Mouse (Mus musculus) liver, embryonic 14.5 days (tissue): ENCODE measurements around the gene Gng11. TPM values are rescaled to one million over a fixed set of nuclear protein-coding genes. Genes with fewer than 3 reads are reported as not detected.

Source experiments
- ATAC-seq: fragments of 200-750 bp; cut with Nextera tagmentation; 2 replicates; pipeline ENCODE4 v1.8.0; 2017; ENCODE audit warnings: moderate number of reproducible peaks, mild to moderate bottlenecking, moderate library complexity; ENCODE audit not compliant: insufficient read depth
- DNase-seq, 3 experiments: peaks; one replicate each; pipeline ENCODE4 v3.0.0-alpha.2; 2012 to 2013; ENCODE audit warnings: low read depth in 3 of 3, low spot score in 3 of 3
- H3K27ac ChIP-seq: fragments of 300-500 bp; sonication (generic); 2 replicates; pipeline ENCODE4 v1.5.1; 2014; ENCODE audit warnings: moderate library complexity, mild to moderate bottlenecking, control low read depth, inconsistent platforms
- H3K27me3 ChIP-seq: fragments of 300-500 bp; sonication (generic); 2 replicates; pipeline ENCODE4 v1.6.1; 2014; ENCODE audit warnings: mild to moderate bottlenecking, low read length, moderate library complexity; ENCODE audit not compliant: control insufficient read depth, insufficient read depth
- H3K36me3 ChIP-seq: fragments of 300-500 bp; sonication (generic); replicated peaks from 2 replicates; pipeline ENCODE4 v1.6.1; 2014; ENCODE audit warnings: low read depth; ENCODE audit not compliant: control insufficient read depth, insufficient read depth
- H3K4me1 ChIP-seq, 2 experiments: fragments of 200-500 bp in 1 of 2; fragments of 300-500 bp in 1 of 2; sonication (generic) in 1 of 2; replicated peaks; 2 replicates each; pipeline ENCODE4 v1.6.1; 2012 to 2014; ENCODE audit warnings: antibody characterized with exemption in 1 of 2, inconsistent platforms in 1 of 2, low read length in 1 of 2; ENCODE audit not compliant: control insufficient read depth in 2 of 2, insufficient read depth in 2 of 2
- H3K4me2 ChIP-seq: fragments of 300-500 bp; sonication (generic); 2 replicates; pipeline ENCODE4 v1.6.1; 2014; ENCODE audit warnings: low read depth, mild to moderate bottlenecking, control low read depth, moderate library complexity
- H3K4me3 ChIP-seq, 2 experiments: fragments of 200-500 bp in 1 of 2; fragments of 300-500 bp in 1 of 2; sonication (generic) in 1 of 2; 2 replicates each; pipeline ENCODE4 v1.5.1; 2012 to 2014; ENCODE audit warnings: low read depth in 2 of 2, low read length in 2 of 2, mild to moderate bottlenecking in 2 of 2, control low read depth in 1 of 2, inconsistent platforms in 1 of 2, moderate library complexity in 1 of 2; ENCODE audit not compliant: insufficient read depth in 1 of 2
- H3K9ac ChIP-seq: fragments of 300-500 bp; sonication (generic); replicated peaks from 2 replicates; pipeline ENCODE4 v1.6.1; 2014; ENCODE audit warnings: mild to moderate bottlenecking, control low read depth, moderate library complexity
- H3K9me3 ChIP-seq: fragments of 300-500 bp; sonication (generic); 2 replicates; pipeline ENCODE4 v1.6.1; 2016; ENCODE audit warnings: low read length, mixed read lengths; ENCODE audit not compliant: control insufficient read depth
- CTCF ChIP-seq: IDR thresholded peaks from 2 replicates; pipeline ENCODE4 v1.5.1; 2016; ENCODE audit warnings: antibody characterized with exemption, low read depth, control low read depth
- EP300 ChIP-seq: IDR thresholded peaks from 2 replicates; pipeline ENCODE4 v1.6.1; 2016; ENCODE audit warnings: antibody characterized with exemption, low read depth
- WGBS: fragments of 180-500 bp; shearing (Covaris S2); extraction: QIAGEN DNeasy Blood & Tissue Kit; methylation state at CpG from one replicate; pipeline ENCODE4 v1.1.7; 2014; ENCODE audit not compliant: insufficient replicate concordance; 5-methylcytosine and 5-hydroxymethylcytosine counted together
- polyA plus RNA-seq, 2 experiments: library from polyadenylated mRNA; depleted of rRNA in 1 of 2; stranded (reverse) in 1 of 2; unstranded in 1 of 2; fragments of >200 nt; fragmentation: Nextera tagmentation in 1 of 2; extraction: Ambion mirVana in 1 of 2; gene quantifications; 2 replicates each; pipeline versions ENCODE4 v1.2.1 to v1.2.3; 2012 to 2014

Gng11 gene
- polyA plus RNA-seq, 2 experiments = 6.9 to 22.9 TPM

GRCm38 (mm10) chr6:3988750-3989149 lies 15.0 kb upstream of the Gng11 start, which contains the start of gene Tfpi2:
Gene Tfpi2, minus strand, starts transcription at chr6:3988919.
- DNase-seq = peak; percentile 16 to 33 (median 24)

DNA sequence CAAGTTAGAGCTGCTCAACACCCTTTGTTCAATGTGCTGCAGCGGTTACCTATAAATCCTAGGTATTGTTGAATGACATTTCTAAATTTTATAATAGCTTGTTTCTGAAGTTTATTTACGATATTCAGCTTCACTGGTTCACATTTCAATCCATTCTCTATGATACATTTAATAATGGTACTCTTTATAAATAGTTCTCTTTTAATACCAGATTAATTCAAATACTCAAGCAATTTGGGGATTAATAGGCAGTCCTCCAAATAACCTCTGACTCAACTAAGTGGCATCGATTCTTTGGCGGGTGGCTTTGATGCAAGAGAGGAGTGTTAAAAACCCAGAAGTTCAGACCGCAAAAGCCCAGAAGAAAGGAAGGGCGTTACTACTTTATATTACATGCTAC lies 10.2 kb upstream of the Gng11 start, which contains the start of gene Gngt1:
Gene Gngt1, plus strand, starts transcription at position 301 of the 400 bp plus-strand sequence.
- Histone ChIP-seq H3K4me1 (0 out of 4 replicates have a peak, but pooled peaks cover 0 to 2% of the 10 kb centered on the region in 2 experiments), H3K4me3 (no peak within 1 kb of the TSS), H3K9me3 (no peaks in the 10 kb centered on the region), H3K36me3 (no peaks in the 10 kb centered on the region), H3K4me2 (no peak within 1 kb of the TSS), H3K27me3 (no peaks in the 10 kb centered on the region), H3K9ac (no peak within 1 kb of the TSS), H3K27ac (no peak within 1 kb of the TSS)
- DNase-seq (no peak), ATAC-seq (no peak)
- TF ChIP-seq EP300 = no peak
- no peak for TF ChIP-seq CTCF
- WGBS = 70% methylated on average over 6 of the region's 6 CpGs

More at GRCm38 (mm10) chr6:3988750-3989149, 15.0 kb upstream of the Gng11 start, which contains the start of gene Tfpi2:
- Histone ChIP-seq H3K9ac (no peak within 1 kb of the TSS), H3K9me3 (no peaks in the 10 kb centered on the region), H3K27me3 (no peaks in the 10 kb centered on the region), H3K27ac (no peak within 1 kb of the TSS), H3K4me1 (0 out of 4 replicates have a peak, but pooled peaks cover 0 to 2% of the 10 kb centered on the region in 2 experiments), H3K36me3 (no peaks in the 10 kb centered on the region), H3K4me2 (no peak within 1 kb of the TSS), H3K4me3 (peak within 1 kb of the TSS; percentile 13 to 34)
- TF ChIP-seq CTCF (no peak), EP300 (no peak)
- peak; percentile 83 for ATAC-seq
- 50% methylated on average over 3 of the region's 3 CpGs for WGBS

- no peaks in the 10 kb centered on the region for H3K36me3 ChIP-seq
- no peak overlapping the region for H3K4me2 ChIP-seq
- no peaks in the 10 kb centered on the region for H3K27me3 ChIP-seq
- 47% methylated on average over 4 of the region's 4 CpGs for WGBS
- peaks cover 0 to 5% of the 10 kb centered on the region in 2 experiments; a peak in 1 of 4 replicates for H3K4me1 ChIP-seq
- DNase-seq (no peak), ATAC-seq (no peak)
- no peaks in the 10 kb centered on the region for H3K9me3 ChIP-seq
- no peak overlapping the region for H3K4me3 ChIP-seq
- no peak overlapping the region for H3K9ac ChIP-seq
- no peak for TF ChIP-seq CTCF
- no peak for TF ChIP-seq EP300
- H3K27ac ChIP-seq = no peak overlapping the region
Measured at GRCm38 (mm10) chr6:3998089-3998488, 5.6 kb upstream of the Gng11 start.

DNA sequence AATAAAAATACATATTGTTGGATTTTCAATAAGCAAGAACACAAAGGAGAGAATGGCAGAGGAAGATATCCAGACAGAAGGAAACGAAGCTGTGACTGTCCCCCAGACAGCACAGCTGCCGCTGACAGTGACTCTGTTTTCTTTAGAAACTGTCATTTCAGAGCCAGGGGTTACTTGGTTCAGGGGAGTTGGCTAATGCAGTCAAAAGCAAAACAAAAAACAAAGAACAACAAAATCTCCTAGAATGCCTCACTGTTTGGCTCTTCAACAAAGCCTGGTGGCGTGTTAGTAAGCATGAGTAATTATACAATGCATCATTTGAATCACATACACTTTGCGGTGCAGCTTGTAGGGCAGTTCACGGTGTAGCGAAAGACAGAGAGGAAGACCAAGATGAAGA lies 4.4 kb upstream of the Gng11 start:
- Histone ChIP-seq H3K9me3 (no peaks in the 10 kb centered on the region), H3K9ac (no peak overlapping the region), H3K36me3 (no peaks in the 10 kb centered on the region), H3K27me3 (no peaks in the 10 kb centered on the region), H3K4me3 (no peak overlapping the region), H3K27ac (no peak overlapping the region), H3K4me1 (peaks cover 0 to 5% of the 10 kb centered on the region in 2 experiments; a peak in 1 of 4 replicates), H3K4me2 (no peak overlapping the region)
- WGBS = 64% methylated on average over 6 of the region's 6 CpGs
- DNase-seq = no peak
- ATAC-seq = no peak
- no peak for TF ChIP-seq CTCF

DNA sequence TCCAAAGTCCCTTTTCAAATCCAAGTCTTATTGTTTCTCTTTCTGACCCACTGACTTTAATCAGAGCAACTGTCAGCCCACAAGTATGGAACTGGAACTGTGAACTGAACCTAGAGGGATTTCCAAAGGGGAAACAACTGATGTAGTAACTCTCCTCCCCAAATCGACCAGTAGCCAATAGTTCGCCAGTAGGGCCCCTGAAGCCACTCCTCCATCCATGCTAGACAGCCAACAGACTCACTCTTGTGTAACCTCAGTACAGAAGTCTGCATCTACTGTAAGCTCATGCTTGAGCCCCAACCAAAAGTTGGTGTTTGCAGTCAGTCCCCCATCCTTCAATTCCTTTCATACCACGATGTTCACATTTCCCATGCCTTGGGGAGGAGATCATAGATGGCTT lies 3.0 kb upstream of the Gng11 start:
- H3K4me1 ChIP-seq = peaks cover 0 to 5% of the 10 kb centered on the region in 2 experiments; a peak in 1 of 4 replicates
- DNase-seq (no peak), ATAC-seq (no peak)
- H3K27ac ChIP-seq = no peak overlapping the region
- TF ChIP-seq EP300 (no peak), CTCF (no peak)
- no peaks in the 10 kb centered on the region for H3K36me3 ChIP-seq
- H3K27me3 ChIP-seq = no peaks in the 10 kb centered on the region
- no peak overlapping the region for H3K4me3 ChIP-seq
- WGBS = 53% methylated on average over 3 of the region's 3 CpGs
- no peaks in the 10 kb centered on the region for H3K9me3 ChIP-seq
- H3K9ac ChIP-seq = no peak overlapping the region
- no peak overlapping the region for H3K4me2 ChIP-seq
